Mouse (Mus musculus): ENCODE measurements around the gene Kantr.

DNA sequence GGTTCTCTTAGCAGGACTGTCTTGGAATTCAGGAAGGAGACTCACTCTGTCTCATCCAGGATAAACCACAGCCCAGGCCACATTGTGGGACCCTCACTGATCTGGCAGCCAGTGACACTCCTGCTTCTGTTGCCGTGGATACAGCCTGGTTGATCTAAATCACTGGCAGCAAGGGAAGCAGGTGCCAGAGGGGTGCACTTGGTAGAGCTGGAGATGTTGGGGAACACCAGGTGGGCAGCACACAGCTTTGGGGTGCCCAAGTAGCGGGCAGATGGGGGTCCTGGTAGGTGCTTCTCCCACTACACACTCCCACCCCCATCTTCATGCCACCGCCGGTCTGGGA lies 40.7 kb upstream of the Kantr start:
- TF ChIP-seq CTCF (IDR thresholded peaks at IDR 0.05; ENCODE audit: control insufficient read depth, insufficient read depth, low read length) (no peak), POLR2A (IDR thresholded peaks at IDR 0.05; ENCODE audit: borderline replicate concordance, control insufficient read depth, low read depth, low read length) (no peak)

Data from bone marrow, adult 2 months (tissue).